Mouse (Mus musculus) ES-E14 (cell line): ENCODE data around the gene Col1a1. TPM values are rescaled to one million over a fixed set of nuclear protein-coding genes. Genes with fewer than 3 reads are reported as not detected.

Experiments
- DNase-seq: peaks from one replicate; pipeline ENCODE4 v3.0.0-alpha.2; 2013; ENCODE audit warnings: low read depth, low spot score
- H3K27ac ChIP-seq: 2 replicates; pipeline ENCODE4 v1.5.1; 2012; ENCODE audit warnings: low read depth, mild to moderate bottlenecking, low read length, moderate library complexity, mixed read lengths; ENCODE audit not compliant: poor library complexity, insufficient read depth, severe bottlenecking
- H3K36me3 ChIP-seq: 2 replicates; pipeline ENCODE4 v1.6.1; 2012; ENCODE audit warnings: mild to moderate bottlenecking, low read length, moderate library complexity, mixed read lengths; ENCODE audit not compliant: control insufficient read depth, poor library complexity, insufficient read depth, severe bottlenecking
- H3K4me1 ChIP-seq, 2 experiments: fragments of 150-350 bp in 1 of 2; sonication (generic) in 1 of 2; 2 replicates each; pipeline ENCODE4 v1.6.1; 2012; ENCODE audit warnings: low read length in 2 of 2, mild to moderate bottlenecking in 1 of 2, mixed read lengths in 1 of 2; ENCODE audit not compliant: control insufficient read depth in 2 of 2, insufficient read depth in 2 of 2, poor library complexity in 1 of 2
- H3K4me3 ChIP-seq, 2 experiments: fragments of 150-350 bp in 1 of 2; sonication (generic) in 1 of 2; 2 replicates each; pipeline ENCODE4 v1.5.1; 2012; ENCODE audit warnings: low read length in 2 of 2, low read depth in 1 of 2, mild to moderate bottlenecking in 1 of 2, mixed read lengths in 1 of 2; ENCODE audit not compliant: insufficient read depth in 1 of 2, poor library complexity in 1 of 2, severe bottlenecking in 1 of 2
- H3K9ac ChIP-seq: 2 replicates; pipeline ENCODE4 v1.6.1; 2012; ENCODE audit warnings: low read depth, mild to moderate bottlenecking, low read length, mixed read lengths; ENCODE audit not compliant: poor library complexity, insufficient read depth, severe bottlenecking
- H3K9me3 ChIP-seq: fragments of 150-350 bp; sonication (generic); 2 replicates; pipeline ENCODE4 v1.6.1; 2012; ENCODE audit warnings: low read depth, mild to moderate bottlenecking, low read length; ENCODE audit not compliant: control insufficient read depth, insufficient read depth
- CHD2 ChIP-seq: IDR thresholded peaks from 2 replicates; pipeline ENCODE4 v1.6.1; 2014; ENCODE audit warnings: mild to moderate bottlenecking, low read depth, low read length, inconsistent platforms
- HCFC1 ChIP-seq: IDR thresholded peaks from 2 replicates; pipeline ENCODE4 v1.6.1; 2012; ENCODE audit warnings: low read length, inconsistent platforms, borderline replicate concordance; ENCODE audit not compliant: insufficient read depth
- MAFK ChIP-seq: IDR thresholded peaks from 2 replicates; pipeline ENCODE4 v1.6.1; 2014; ENCODE audit warnings: mild to moderate bottlenecking, low read depth, low read length, inconsistent platforms; ENCODE audit not compliant: insufficient read depth
- ZC3H11A ChIP-seq: IDR thresholded peaks from 2 replicates; pipeline ENCODE4 v1.6.1; 2012; ENCODE audit warnings: low read depth, mild to moderate bottlenecking, inconsistent platforms, low read length, borderline replicate concordance
- ZNF384 ChIP-seq: IDR thresholded peaks from 2 replicates; pipeline ENCODE4 v1.6.1; 2012; ENCODE audit warnings: low read depth, low read length, inconsistent platforms
- in situ Hi-C, 2 experiments: fragments of 600-800 bp; cut with MboI; formaldehyde crosslinking; loops; one replicate each; pipeline ENCODE4 v1.15.1; 2025; ENCODE audit warnings: low sequenced_read_pairs in 2 of 2, inconsistent platforms in 1 of 2; ENCODE audit not compliant: unreplicated experiment in 2 of 2
- total RNA-seq: library from RNA; depleted of rRNA; stranded (reverse); fragments of 300-350 nt; gene quantifications from 2 replicates; pipeline ENCODE4 v1.2.3, GENCODE M21; 2012

Col1a1 gene
- total RNA-seq, 1 experiment: 125 TPM

DNA sequence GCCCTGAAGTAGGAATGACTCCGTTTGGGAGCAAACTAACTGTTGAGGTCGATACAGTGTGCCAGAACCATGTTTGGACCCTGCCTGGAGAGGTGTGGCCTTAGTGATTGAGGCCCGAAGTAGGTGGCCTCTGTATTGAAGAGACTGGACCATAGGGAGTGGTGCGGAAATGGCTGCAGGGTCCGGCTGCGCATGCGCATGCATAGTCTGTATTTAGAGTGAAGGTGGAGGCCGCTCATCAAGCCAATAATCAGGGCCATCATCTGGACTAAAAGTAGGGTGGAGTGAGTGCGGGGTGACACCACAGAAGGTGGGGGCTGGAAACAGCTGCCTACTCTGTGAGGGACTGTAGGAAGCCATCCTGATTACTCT, 21.7 kb downstream of the Col1a1 start:
- no peaks in the 10 kb centered on the region for H3K9me3 ChIP-seq
- peak; percentile 53 for DNase-seq
- H3K4me1 ChIP-seq: peaks cover 6 to 14% of the 10 kb centered on the region in 2 experiments; a peak in 2 of 4 replicates
- peak overlapping the region; percentile 83; the same call in 1 of the 2 replicates for H3K27ac ChIP-seq
- TF ChIP-seq ZNF384: no peak
- no peak for TF ChIP-seq HCFC1
- TF ChIP-seq ZC3H11A: no peak
- TF ChIP-seq CHD2: no peak
- TF ChIP-seq MAFK: no peak
- in situ Hi-C loops: no loop called here
- peak overlapping the region; percentile 48; the same call in 1 of the 2 replicates for H3K9ac ChIP-seq
- H3K36me3 ChIP-seq: no peaks in the 10 kb centered on the region
- peak overlapping the region; percentile 34 to 38 for H3K4me3 ChIP-seq

- Histone ChIP-seq H3K9ac (peak overlapping the region; percentile 48; the same call in 1 of the 2 replicates), H3K27ac (peak overlapping the region; percentile 83; the same call in 1 of the 2 replicates), H3K4me3 (peak overlapping the region; percentile 34 to 38), H3K4me1 (peaks cover 6 to 18% of the 10 kb centered on the region in 2 experiments; a peak in 2 of 4 replicates), H3K9me3 (no peaks in the 10 kb centered on the region), H3K36me3 (no peaks in the 10 kb centered on the region)
- peak; percentile 83 for DNase-seq
- in situ Hi-C loops: no loop called here
- no peak for TF ChIP-seq ZC3H11A
Observed at GRCm38 (mm10) chr11:94958065-94958858, 22.2 kb downstream of the Col1a1 start.

- Histone ChIP-seq H3K9ac (no peak overlapping the region), H3K36me3 (no peaks in the 10 kb centered on the region), H3K9me3 (no peaks in the 10 kb centered on the region), H3K4me3 (no peak overlapping the region), H3K4me1 (peaks cover 9 to 18% of the 10 kb centered on the region in 2 experiments; a peak in 3 of 4 replicates), H3K27ac (no peak overlapping the region)
- no peak for DNase-seq
- TF ChIP-seq ZNF384 (no peak), ZC3H11A (no peak), HCFC1 (no peak), MAFK (no peak), CHD2 (no peak)
- in situ Hi-C loops: no loop called here
Observed at GRCm38 (mm10) chr11:94962534-94963101, 26.6 kb downstream of the Col1a1 start.

GRCm38 (mm10) chr11:94967419-94967818, 31.4 kb downstream of the Col1a1 start, which contains the start of gene Hils1:
TSS of gene Hils1 (plus strand) at chr11:94967593.
- TF ChIP-seq ZNF384: no peak
- TF ChIP-seq HCFC1: no peak
- TF ChIP-seq MAFK: no peak
- no peak for TF ChIP-seq ZC3H11A
- TF ChIP-seq CHD2: no peak
- in situ Hi-C loops: no loop called here
- H3K9ac ChIP-seq: no peak within 1 kb of the TSS

More at GRCm38 (mm10) chr11:94967419-94967818, 31.4 kb downstream of the Col1a1 start, which contains the start of gene Hils1:
- Histone ChIP-seq H3K4me1 (peaks cover 3 to 9% of the 10 kb centered on the region in 2 experiments; a peak in 2 of 4 replicates), H3K4me3 (no peak within 1 kb of the TSS), H3K27ac (no peak within 1 kb of the TSS), H3K9me3 (no peaks in the 10 kb centered on the region), H3K36me3 (no peaks in the 10 kb centered on the region)
- no peak for DNase-seq
